Mouse (Mus musculus): Measurements from ENCODE around the gene Lgals1. TPM values are rescaled to one million over a fixed set of nuclear protein-coding genes. Genes with fewer than 3 reads are reported as not detected.

The Lgals1 gene
- polyA plus RNA-seq, 1 experiment from 2014 or later: 569 TPM

DNA sequence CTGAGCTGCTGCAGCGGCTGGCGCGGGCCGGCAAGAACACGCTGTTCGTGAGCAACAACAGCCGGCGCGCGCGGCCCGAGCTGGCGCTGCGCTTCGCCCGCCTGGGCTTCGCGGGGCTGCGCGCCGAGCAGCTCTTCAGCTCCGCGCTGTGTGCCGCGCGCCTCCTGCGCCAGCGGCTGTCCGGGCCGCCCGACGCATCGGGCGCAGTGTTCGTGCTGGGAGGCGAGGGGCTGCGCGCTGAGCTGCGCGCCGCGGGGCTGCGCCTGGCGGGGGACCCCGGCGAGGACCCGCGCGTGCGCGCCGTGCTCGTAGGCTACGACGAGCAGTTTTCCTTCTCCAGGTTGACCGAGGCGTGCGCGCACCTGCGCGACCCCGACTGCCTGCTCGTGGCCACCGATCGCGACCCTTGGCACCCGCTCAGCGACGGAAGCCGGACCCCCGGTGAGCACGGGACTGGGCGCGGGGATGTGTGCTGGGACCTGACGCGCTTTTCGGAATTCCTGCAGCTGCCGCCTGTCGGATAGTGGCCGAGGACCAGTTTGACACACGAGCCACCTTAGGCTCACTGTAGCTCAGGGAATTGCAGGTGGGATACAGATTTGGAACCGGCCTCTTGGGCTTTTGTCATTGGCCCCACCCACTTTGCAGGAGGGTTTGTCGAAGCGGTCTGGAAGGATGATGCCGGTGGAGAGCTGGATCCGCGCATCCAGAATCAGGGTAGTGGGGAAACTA, 12.3 kb upstream of the Lgals1 start:
- under 1% methylated on average over 67 of the region's 87 CpGs for WGBS
- peak overlapping the region; percentile 72 for H3K4me3 ChIP-seq
- peak overlapping the region; percentile 85 for H3K9ac ChIP-seq
- H3K27me3 ChIP-seq: no peaks in the 10 kb centered on the region
- H3K4me1 ChIP-seq: peaks cover 35% of the 10 kb centered on the region
- peak; percentile 68 for ATAC-seq (ENCODE audit: low FRiP score)
- H3K9me3 ChIP-seq (replicated peaks): no peaks in the 10 kb centered on the region
- peak overlapping the region; percentile 96 for H3K27ac ChIP-seq
- H3K4me2 ChIP-seq (replicated peaks): peak overlapping the region; percentile 96
- H3K36me3 ChIP-seq: peaks cover 16% of the 10 kb centered on the region

- no peaks in the 10 kb centered on the region for H3K9me3 ChIP-seq (replicated peaks)
- ATAC-seq (ENCODE audit: low FRiP score): no peak
- H3K36me3 ChIP-seq: peaks cover 22% of the 10 kb centered on the region
- peak overlapping the region; percentile 96 for H3K4me2 ChIP-seq (replicated peaks)
- peak overlapping the region; percentile 72 for H3K4me3 ChIP-seq
- H3K27me3 ChIP-seq: no peaks in the 10 kb centered on the region
- H3K27ac ChIP-seq: peak overlapping the region; percentile 96
- WGBS: 52% methylated on average over 8 of the region's 8 CpGs
- H3K4me1 ChIP-seq: peaks cover 35% of the 10 kb centered on the region
- H3K9ac ChIP-seq: peak overlapping the region; percentile 85
These were observed 11.5 kb upstream of the Lgals1 start for GRCm38 (mm10) chr15:78914823-78915659.

GRCm38 (mm10) chr15:78915660-78916017, 10.9 kb upstream of the Lgals1 start:
- peak overlapping the region; percentile 96 for H3K4me2 ChIP-seq (replicated peaks)
- peak; percentile 23 for ATAC-seq (ENCODE audit: low FRiP score)
- peak overlapping the region; percentile 85 for H3K9ac ChIP-seq
- H3K27ac ChIP-seq: peak overlapping the region; percentile 42
- H3K4me3 ChIP-seq: peak overlapping the region; percentile 72
- peaks cover 22% of the 10 kb centered on the region for H3K36me3 ChIP-seq
- WGBS: 5% methylated on average over 8 of the region's 8 CpGs
- peaks cover 35% of the 10 kb centered on the region for H3K4me1 ChIP-seq
- no peaks in the 10 kb centered on the region for H3K9me3 ChIP-seq (replicated peaks)
- no peaks in the 10 kb centered on the region for H3K27me3 ChIP-seq

DNA sequence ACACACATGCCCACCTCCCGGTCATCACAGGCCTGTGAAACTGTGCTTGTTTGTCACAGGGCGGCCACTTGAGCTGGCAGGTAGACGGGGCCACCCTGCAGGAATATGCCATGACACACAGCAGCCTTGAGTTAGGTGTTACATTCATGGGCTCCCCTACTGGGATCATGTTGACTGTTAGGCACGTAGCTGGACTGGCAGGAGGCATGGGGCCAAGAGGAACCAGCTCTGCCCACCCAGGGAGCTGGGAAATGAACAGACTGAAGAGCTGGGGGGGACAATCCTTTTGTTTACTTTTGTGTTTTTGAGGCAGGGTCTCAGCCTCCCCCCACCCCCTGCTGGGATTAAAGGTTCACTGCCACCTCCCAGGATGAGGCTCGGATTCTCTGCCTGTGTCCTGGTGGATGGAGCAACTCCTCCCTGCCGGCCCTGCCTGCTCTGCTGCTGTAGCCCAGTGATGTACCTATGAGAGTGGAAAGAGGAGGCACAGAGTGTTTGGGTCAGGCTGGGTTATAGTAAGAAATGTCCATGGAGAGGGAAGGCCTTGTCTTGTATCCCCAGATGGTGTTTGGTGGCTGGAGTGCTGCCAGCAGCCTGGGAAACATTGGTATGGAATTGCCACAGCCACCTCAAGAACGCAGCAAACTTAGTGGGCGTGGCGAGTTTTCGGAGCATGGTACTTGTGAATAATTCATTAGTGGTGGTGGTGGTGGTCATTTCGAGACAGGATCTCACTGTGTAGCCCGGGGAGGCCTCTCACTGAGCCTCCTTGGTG, 10.3 kb upstream of the Lgals1 start:
- no peaks in the 10 kb centered on the region for H3K9me3 ChIP-seq (replicated peaks)
- H3K4me1 ChIP-seq: peaks cover 35% of the 10 kb centered on the region
- peaks cover 22% of the 10 kb centered on the region for H3K36me3 ChIP-seq
- H3K4me2 ChIP-seq (replicated peaks): peak overlapping the region; percentile 96
- peak overlapping the region; percentile 42 for H3K27ac ChIP-seq
- H3K9ac ChIP-seq: peak overlapping the region; percentile 85
- 38% methylated on average over 12 of the region's 12 CpGs for WGBS
- ATAC-seq (ENCODE audit: low FRiP score): peak; percentile 5; the same call in 1 of the 2 replicates
- H3K27me3 ChIP-seq: no peaks in the 10 kb centered on the region
- H3K4me3 ChIP-seq: peak overlapping the region; percentile 72

DNA sequence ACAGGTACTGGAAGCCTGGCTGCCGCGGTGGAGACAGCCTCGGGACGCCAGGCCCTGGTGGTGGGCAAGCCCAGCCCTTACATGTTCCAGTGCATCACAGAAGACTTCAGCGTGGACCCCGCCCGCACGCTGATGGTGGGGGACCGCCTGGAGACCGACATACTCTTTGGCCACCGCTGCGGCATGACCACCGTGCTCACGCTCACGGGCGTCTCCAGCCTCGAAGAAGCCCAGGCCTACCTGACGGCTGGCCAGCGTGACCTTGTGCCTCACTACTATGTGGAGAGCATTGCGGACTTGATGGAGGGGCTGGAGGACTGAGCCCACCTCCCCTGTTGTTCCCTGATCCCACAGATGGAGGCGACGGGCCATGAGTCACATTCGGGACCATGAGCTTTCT, 8.4 kb upstream of the Lgals1 start:
- Histone ChIP-seq H3K36me3 (peaks cover 22% of the 10 kb centered on the region), H3K4me3 (no peak overlapping the region), H3K4me2 (replicated peaks) (no peak overlapping the region), H3K9ac (no peak overlapping the region), H3K27me3 (no peaks in the 10 kb centered on the region), H3K27ac (no peak overlapping the region), H3K4me1 (peaks cover 34% of the 10 kb centered on the region), H3K9me3 (replicated peaks) (no peaks in the 10 kb centered on the region)
- 93% methylated on average over 23 of the region's 23 CpGs for WGBS
- no peak for ATAC-seq (ENCODE audit: low FRiP score)

DNA sequence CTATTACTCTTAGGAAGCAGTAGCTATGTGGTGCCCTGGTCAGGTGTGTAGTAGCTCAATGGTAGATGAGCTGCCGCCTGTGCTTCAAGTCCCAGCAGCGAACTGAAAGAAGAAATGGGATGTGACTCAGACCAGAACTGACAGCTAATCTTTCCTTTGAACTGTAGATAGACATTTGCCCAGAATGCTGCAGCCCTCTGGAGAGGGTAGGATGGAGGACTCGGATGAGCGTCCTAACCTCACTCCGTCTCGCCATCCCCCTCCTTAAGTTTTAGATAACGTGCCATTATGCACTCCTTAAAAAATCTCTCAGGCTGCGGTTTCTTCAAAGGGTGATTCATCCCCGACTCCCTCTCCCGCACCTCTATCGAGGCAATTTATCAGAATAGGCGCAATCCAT, 6.6 kb upstream of the Lgals1 start:
- Histone ChIP-seq H3K9ac (no peak overlapping the region), H3K9me3 (replicated peaks) (no peaks in the 10 kb centered on the region), H3K27ac (no peak overlapping the region), H3K27me3 (no peaks in the 10 kb centered on the region), H3K36me3 (peaks cover 22% of the 10 kb centered on the region), H3K4me2 (replicated peaks) (no peak overlapping the region), H3K4me1 (peaks cover 21% of the 10 kb centered on the region), H3K4me3 (no peak overlapping the region)
- ATAC-seq (ENCODE audit: low FRiP score): no peak
- 80% methylated on average over 12 of the region's 12 CpGs for WGBS

GRCm38 (mm10) chr15:78922700-78923099, 3.8 kb upstream of the Lgals1 start:
- Histone ChIP-seq H3K27me3 (peaks cover 9% of the 10 kb centered on the region; the same call in 1 of the 2 replicates), H3K27ac (no peak overlapping the region), H3K9me3 (replicated peaks) (no peaks in the 10 kb centered on the region), H3K4me2 (replicated peaks) (no peak overlapping the region), H3K36me3 (peaks cover 17% of the 10 kb centered on the region), H3K4me3 (no peak overlapping the region), H3K4me1 (peaks cover 20% of the 10 kb centered on the region), H3K9ac (no peak overlapping the region)
- 88% methylated on average over 7 of the region's 7 CpGs for WGBS
- ATAC-seq (ENCODE audit: low FRiP score): no peak

DNA sequence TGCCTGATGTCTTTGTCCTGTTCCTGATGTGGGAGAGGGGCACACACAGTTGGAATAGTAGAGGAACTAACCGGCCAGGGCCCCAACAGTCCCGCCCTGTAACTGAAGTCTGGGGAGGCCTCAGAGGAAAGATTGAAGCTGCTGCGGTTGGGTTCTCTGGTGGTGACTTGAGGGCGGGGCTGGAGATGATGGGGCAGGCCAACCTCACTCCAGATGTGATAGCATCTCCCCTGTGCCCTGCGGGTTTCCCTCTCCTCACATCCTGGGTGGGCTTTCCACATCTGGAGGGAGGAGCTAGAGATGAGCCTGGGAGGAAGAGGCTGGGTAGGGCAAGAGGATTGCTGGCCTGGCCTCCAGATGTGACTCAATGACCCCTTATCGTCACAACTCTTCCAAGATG, 2.9 kb upstream of the Lgals1 start:
- H3K9me3 ChIP-seq (replicated peaks): no peaks in the 10 kb centered on the region
- 63% methylated on average over 6 of the region's 6 CpGs for WGBS
- peaks cover 9% of the 10 kb centered on the region; the same call in 1 of the 2 replicates for H3K27me3 ChIP-seq
- no peak overlapping the region for H3K4me3 ChIP-seq
- no peak overlapping the region for H3K9ac ChIP-seq
- no peak for ATAC-seq (ENCODE audit: low FRiP score)
- no peak overlapping the region for H3K27ac ChIP-seq
- peaks cover 10% of the 10 kb centered on the region for H3K36me3 ChIP-seq
- peaks cover 26% of the 10 kb centered on the region for H3K4me1 ChIP-seq
- H3K4me2 ChIP-seq (replicated peaks): no peak overlapping the region

DNA sequence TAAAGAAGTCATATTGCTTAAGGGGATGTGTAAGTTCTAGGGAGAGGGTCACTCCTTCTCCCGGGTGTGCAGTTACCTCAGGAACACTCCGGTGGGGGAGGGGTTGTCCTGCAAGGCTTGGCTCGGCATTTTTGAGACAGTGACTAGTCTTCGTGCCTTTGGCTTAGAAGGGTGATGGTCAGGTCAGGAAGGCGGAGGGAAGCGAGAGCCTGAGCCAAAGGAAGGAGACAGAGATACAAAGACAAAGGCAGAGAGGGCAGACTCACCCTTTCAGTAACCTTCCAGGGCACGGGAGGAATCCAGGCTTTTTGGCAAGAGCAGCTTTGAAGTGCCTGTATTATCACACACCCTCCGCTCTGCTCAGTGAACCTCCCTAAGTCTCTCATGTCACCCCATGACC, 1.4 kb upstream of the Lgals1 start:
- Histone ChIP-seq H3K27ac (no peak overlapping the region), H3K9me3 (replicated peaks) (no peaks in the 10 kb centered on the region), H3K4me3 (no peak overlapping the region), H3K4me2 (replicated peaks) (no peak overlapping the region), H3K4me1 (peaks cover 26% of the 10 kb centered on the region), H3K9ac (no peak overlapping the region), H3K36me3 (no peaks in the 10 kb centered on the region), H3K27me3 (peaks cover 13% of the 10 kb centered on the region; the same call in 1 of the 2 replicates)
- no peak for ATAC-seq (ENCODE audit: low FRiP score)
- WGBS: 37% methylated on average over 8 of the region's 8 CpGs

DNA sequence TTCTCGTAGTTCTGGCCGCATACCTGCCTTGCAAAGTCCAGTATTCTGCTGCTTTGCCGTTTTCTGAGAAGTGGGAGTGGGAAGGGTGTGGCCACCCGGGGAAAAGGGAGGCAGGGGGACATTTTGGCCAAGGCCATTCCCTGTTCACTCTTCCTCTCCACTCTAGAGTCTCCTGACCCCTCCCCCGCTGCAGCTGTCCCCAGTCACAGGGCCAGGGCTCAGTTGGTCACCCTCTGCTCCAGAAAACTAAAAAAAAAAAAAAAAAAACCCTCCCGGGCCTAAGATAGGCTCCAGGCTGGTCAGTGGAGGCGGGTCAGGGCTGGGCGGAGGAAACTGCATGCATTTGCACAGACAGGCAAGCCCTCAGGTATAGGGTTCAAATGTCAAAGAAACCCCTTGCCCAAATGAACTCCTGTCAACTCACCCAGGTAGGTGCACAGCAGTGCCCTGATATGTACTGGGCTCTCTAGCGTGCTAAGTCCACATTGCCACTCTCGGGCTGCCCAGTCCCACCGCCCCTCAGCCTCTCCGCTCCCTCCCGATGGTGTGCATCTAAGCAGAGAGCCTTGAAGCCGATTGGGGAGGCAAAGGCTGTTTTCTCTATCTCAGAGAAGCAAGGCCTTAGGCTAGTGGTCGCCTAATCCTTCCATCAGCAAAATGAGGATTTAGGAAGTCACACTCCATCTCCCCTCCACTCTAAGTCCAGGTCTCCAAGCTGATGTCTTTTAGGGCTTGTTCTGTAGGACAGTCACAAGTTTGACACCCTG, 679 bp downstream of the Lgals1 start:
- Histone ChIP-seq H3K9ac (peak overlapping the region; percentile 50), H3K4me3 (peak overlapping the region; percentile 30), H3K4me1 (peaks cover 26% of the 10 kb centered on the region), H3K9me3 (replicated peaks) (no peaks in the 10 kb centered on the region), H3K27me3 (peaks cover 13% of the 10 kb centered on the region; the same call in 1 of the 2 replicates), H3K4me2 (replicated peaks) (peak overlapping the region; percentile 57), H3K36me3 (no peaks in the 10 kb centered on the region), H3K27ac (peak overlapping the region; percentile 56)
- WGBS: 20% methylated on average over 15 of the region's 15 CpGs
- ATAC-seq (ENCODE audit: low FRiP score): no peak

GRCm38 (mm10) chr15:78927788-78928457, 1.4 kb downstream of the Lgals1 start:
- H3K9ac ChIP-seq: peak overlapping the region; percentile 50
- no peaks in the 10 kb centered on the region for H3K9me3 ChIP-seq (replicated peaks)
- no peaks in the 10 kb centered on the region for H3K36me3 ChIP-seq
- peak overlapping the region; percentile 57 for H3K4me2 ChIP-seq (replicated peaks)
- under 1% methylated on average over 24 of the region's 35 CpGs for WGBS
- peak overlapping the region; percentile 30 for H3K4me3 ChIP-seq
- peak overlapping the region; percentile 56 for H3K27ac ChIP-seq
- H3K27me3 ChIP-seq: peaks cover 15% of the 10 kb centered on the region; the same call in 1 of the 2 replicates
- 0 out of 2 replicates have a peak, but pooled peaks have one; percentile 30 for ATAC-seq (ENCODE audit: low FRiP score)
- peaks cover 26% of the 10 kb centered on the region for H3K4me1 ChIP-seq
